Mouse (Mus musculus) cerebellum, adult 9-10 months (tissue): ENCODE data around the gene Tspoap1.

ENCODE experiments used
- DNase-seq: peaks from one replicate; pipeline ENCODE4 v3.0.0; 2022

The Tspoap1 gene

GRCm38 (mm10) chr11:87745632-87746555 lies 14.4 kb upstream of the Tspoap1 start:
- no peak for DNase-seq

- no peak for DNase-seq
Measured at GRCm38 (mm10) chr11:87747312-87747711, 13.0 kb upstream of the Tspoap1 start.

GRCm38 (mm10) chr11:87747716-87748115 lies 12.6 kb upstream of the Tspoap1 start:
- DNase-seq = no peak

GRCm38 (mm10) chr11:87748132-87749119 lies 11.9 kb upstream of the Tspoap1 start:
- DNase-seq = no peak

- no peak for DNase-seq
Measured at GRCm38 (mm10) chr11:87749192-87750042, 10.9 kb upstream of the Tspoap1 start.

GRCm38 (mm10) chr11:87750043-87750421 lies 10.3 kb upstream of the Tspoap1 start:
- no peak for DNase-seq

GRCm38 (mm10) chr11:87750521-87750920 lies 9.8 kb upstream of the Tspoap1 start:
- DNase-seq = no peak

GRCm38 (mm10) chr11:87751031-87751430 lies 9.3 kb upstream of the Tspoap1 start:
- no peak for DNase-seq

- DNase-seq = no peak
Measured at GRCm38 (mm10) chr11:87751491-87751966, 8.8 kb upstream of the Tspoap1 start.

GRCm38 (mm10) chr11:87752307-87752706 lies 8.0 kb upstream of the Tspoap1 start:
- DNase-seq = no peak

GRCm38 (mm10) chr11:87753255-87753654 lies 7.1 kb upstream of the Tspoap1 start:
- no peak for DNase-seq

GRCm38 (mm10) chr11:87753891-87754501 lies 6.3 kb upstream of the Tspoap1 start:
- DNase-seq = no peak

GRCm38 (mm10) chr11:87754603-87755002 lies 5.7 kb upstream of the Tspoap1 start:
- DNase-seq = no peak

- no peak for DNase-seq
Measured at GRCm38 (mm10) chr11:87755360-87756017, 4.9 kb upstream of the Tspoap1 start.

GRCm38 (mm10) chr11:87756251-87756820 lies 4.0 kb upstream of the Tspoap1 start:
- no peak for DNase-seq

GRCm38 (mm10) chr11:87757001-87757954 lies 3.1 kb upstream of the Tspoap1 start:
- DNase-seq = no peak

GRCm38 (mm10) chr11:87758161-87758911 lies 2.0 kb upstream of the Tspoap1 start:
- DNase-seq = no peak

- no peak for DNase-seq
Measured at GRCm38 (mm10) chr11:87758957-87759608, 1.3 kb upstream of the Tspoap1 start.
